Mouse (Mus musculus): ENCODE measurements around the gene Ube2k. TPM values are rescaled to one million over a fixed set of nuclear protein-coding genes. Genes with fewer than 3 reads are reported as not detected.
A peak's percentile ranks its signal among the peaks of the same experiment; 100 is the strongest.

Ube2k gene
- 142 and 152 TPM in 2 replicates for polyA plus RNA-seq (2016; fragmentation: Nextera tagmentation; extraction: Ambion mirVana)

DNA sequence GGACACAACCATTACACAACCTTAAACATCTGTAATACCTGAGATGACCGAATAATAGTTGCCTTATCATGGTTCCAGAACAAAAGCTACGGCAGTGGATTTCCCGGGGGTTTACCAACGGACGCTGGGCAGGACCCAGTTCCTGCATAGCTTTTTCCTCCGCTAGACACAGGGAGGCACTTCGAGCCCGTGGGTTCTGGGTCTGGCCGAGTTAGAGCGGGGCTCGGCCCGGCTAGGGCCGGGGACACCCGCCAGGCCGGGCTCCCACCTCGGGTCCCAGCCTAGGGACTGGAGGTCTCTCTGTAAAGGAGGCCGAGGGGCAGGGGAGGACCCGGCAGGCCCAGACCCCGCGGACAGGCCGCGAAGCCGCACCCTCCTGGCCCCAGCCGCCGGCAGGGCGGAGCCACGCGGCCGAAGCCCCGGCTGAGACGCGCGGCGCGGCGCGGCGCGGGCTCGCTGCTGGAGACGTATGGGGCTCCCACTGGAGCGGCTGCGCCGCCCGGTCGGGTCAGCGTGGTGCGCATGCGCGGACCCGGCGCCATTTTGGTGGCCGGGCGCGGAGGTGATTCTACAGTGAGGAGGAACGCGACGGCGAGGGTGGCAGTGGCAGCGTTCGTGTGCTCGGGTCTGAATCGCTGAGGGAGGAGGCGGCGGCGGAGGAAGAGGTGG lies at the start of gene Ube2k, which contains the start of gene Smim14:
Ube2k (plus strand) TSS at position 483 of the 669 bp plus-strand sequence.
Smim14 (minus strand) TSS at position 434 of the 669 bp plus-strand sequence.
- Histone ChIP-seq H3K4me1 (replicated peaks) (peaks cover 5% of the 10 kb centered on the region; the same call in 1 of the 2 replicates), H3K36me3 (no peaks in the 10 kb centered on the region), H3K27me3 (replicated peaks) (no peaks in the 10 kb centered on the region), H3K9me3 (replicated peaks) (no peaks in the 10 kb centered on the region), H3K4me3 (peak within 1 kb of the TSS; percentile 92), H3K27ac (ENCODE audit: poor library complexity, severe bottlenecking) (peak within 1 kb of the TSS; percentile 100), H3K4me2 (peak within 1 kb of the TSS; percentile 66), H3K9ac (peak within 1 kb of the TSS; percentile 98)
- under 1% methylated on average over 66 of the region's 66 CpGs for WGBS
- peak; percentile 97 for ATAC-seq (ENCODE audit: insufficient number of reproducible peaks, low FRiP score)

DNA sequence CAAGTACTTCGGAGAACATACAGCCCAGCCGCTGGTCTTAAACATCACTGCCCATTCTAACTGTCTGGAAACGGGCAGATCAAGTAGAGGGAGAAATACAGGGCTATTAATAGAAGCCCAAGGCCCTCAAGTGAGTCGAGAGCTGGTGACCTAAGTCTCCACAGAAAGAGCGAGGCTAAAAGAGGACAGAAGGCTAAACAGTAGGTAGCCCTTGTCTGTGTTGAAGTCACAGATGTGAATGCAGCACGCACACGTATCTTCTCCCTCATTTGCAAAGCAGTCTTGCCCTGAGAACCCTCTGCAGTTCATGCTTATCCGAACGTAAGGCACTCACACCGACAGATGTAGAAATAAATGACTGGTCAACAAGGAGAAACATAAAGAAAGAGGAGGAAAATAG lies 49.7 kb upstream of the Ube2k start:
- H3K4me2 ChIP-seq = peak overlapping the region; percentile 43
- no peak for ATAC-seq (ENCODE audit: insufficient number of reproducible peaks, low FRiP score)
- H3K27ac ChIP-seq (ENCODE audit: poor library complexity, severe bottlenecking) = peak overlapping the region; percentile 96
- no peak overlapping the region for H3K4me3 ChIP-seq
- no peaks in the 10 kb centered on the region for H3K27me3 ChIP-seq (replicated peaks)
- no peaks in the 10 kb centered on the region for H3K9me3 ChIP-seq (replicated peaks)
- 44% methylated on average over 10 of the region's 10 CpGs for WGBS
- H3K36me3 ChIP-seq = peaks cover 9% of the 10 kb centered on the region; the same call in 1 of the 2 replicates
- H3K4me1 ChIP-seq (replicated peaks) = peaks cover 51% of the 10 kb centered on the region
- peak overlapping the region; percentile 21; the same call in 1 of the 2 replicates for H3K9ac ChIP-seq

DNA sequence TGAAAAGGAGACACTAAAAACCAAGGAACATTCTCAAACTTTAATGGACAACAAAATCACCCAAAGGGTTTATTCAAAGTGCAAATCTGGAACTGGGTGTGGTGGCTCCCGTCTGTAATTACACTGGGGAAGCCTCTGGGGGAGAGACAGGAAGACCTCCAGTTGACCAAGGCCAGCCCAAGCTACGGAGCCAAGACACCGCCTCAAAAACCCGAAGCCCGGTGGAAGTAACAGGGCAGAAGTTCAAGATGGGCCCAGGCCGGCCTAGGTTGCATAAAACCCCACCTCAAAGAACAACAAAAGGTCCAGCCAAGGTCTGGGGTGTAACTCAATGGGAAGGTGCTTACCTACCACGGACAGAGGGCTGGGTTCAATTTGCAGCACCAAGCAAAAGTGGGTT lies 48.3 kb upstream of the Ube2k start:
- Histone ChIP-seq H3K27me3 (replicated peaks) (no peaks in the 10 kb centered on the region), H3K4me2 (no peak overlapping the region), H3K27ac (ENCODE audit: poor library complexity, severe bottlenecking) (no peak overlapping the region), H3K9me3 (replicated peaks) (no peaks in the 10 kb centered on the region), H3K36me3 (peaks cover 9% of the 10 kb centered on the region; the same call in 1 of the 2 replicates), H3K9ac (no peak overlapping the region), H3K4me3 (no peak overlapping the region), H3K4me1 (replicated peaks) (peaks cover 49% of the 10 kb centered on the region)
- 77% methylated on average over 7 of the region's 7 CpGs for WGBS
- ATAC-seq (ENCODE audit: insufficient number of reproducible peaks, low FRiP score) = no peak

DNA sequence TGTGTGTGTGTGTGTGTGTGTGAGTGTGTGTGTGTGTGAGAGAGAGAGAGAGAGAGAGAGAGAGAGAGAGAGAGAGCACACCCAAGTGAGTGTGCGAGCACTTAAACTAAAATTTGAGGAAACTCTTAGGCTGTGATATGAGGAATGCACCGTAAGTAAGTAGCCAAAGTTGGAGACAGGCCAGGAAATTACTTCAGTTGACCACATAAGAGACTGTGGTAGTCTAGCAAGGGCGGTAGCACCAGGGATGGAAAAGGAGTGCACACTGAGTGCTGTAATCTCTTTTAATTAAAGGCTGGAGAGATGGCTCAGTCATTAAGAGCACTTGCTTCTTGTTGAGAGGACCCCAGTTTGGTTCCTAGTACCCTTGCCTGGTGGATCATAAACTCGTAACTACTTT lies 47.2 kb upstream of the Ube2k start:
- Histone ChIP-seq H3K4me2 (0 out of 2 replicates have a peak overlapping the region, but pooled peaks have one; percentile 6), H3K36me3 (peaks cover 9% of the 10 kb centered on the region; the same call in 1 of the 2 replicates), H3K4me3 (no peak overlapping the region), H3K27ac (ENCODE audit: poor library complexity, severe bottlenecking) (peak overlapping the region; percentile 36), H3K9me3 (replicated peaks) (no peaks in the 10 kb centered on the region), H3K27me3 (replicated peaks) (no peaks in the 10 kb centered on the region), H3K4me1 (replicated peaks) (peaks cover 43% of the 10 kb centered on the region), H3K9ac (no peak overlapping the region)
- WGBS = 50% methylated on average over 4 of the region's 4 CpGs
- no peak for ATAC-seq (ENCODE audit: insufficient number of reproducible peaks, low FRiP score)

- Histone ChIP-seq H3K27me3 (replicated peaks) (no peaks in the 10 kb centered on the region), H3K4me1 (replicated peaks) (peaks cover 37% of the 10 kb centered on the region), H3K4me3 (peak overlapping the region; percentile 94), H3K9me3 (replicated peaks) (no peaks in the 10 kb centered on the region), H3K4me2 (peak overlapping the region; percentile 78), H3K27ac (ENCODE audit: poor library complexity, severe bottlenecking) (peak overlapping the region; percentile 99), H3K36me3 (peaks cover 9% of the 10 kb centered on the region; the same call in 1 of the 2 replicates), H3K9ac (peak overlapping the region; percentile 97)
- under 1% methylated on average over 55 of the region's 57 CpGs for WGBS
- peak; percentile 85 for ATAC-seq (ENCODE audit: insufficient number of reproducible peaks, low FRiP score)
Measured at GRCm38 (mm10) chr5:65491767-65492715, 45.0 kb upstream of the Ube2k start.

GRCm38 (mm10) chr5:65492716-65493531 lies 44.1 kb upstream of the Ube2k start, which contains the start of gene Gm43552:
TSS of gene Gm43552 (minus strand) at chr5:65492833.
- Histone ChIP-seq H3K27ac (ENCODE audit: poor library complexity, severe bottlenecking) (peak within 1 kb of the TSS; percentile 99), H3K4me1 (replicated peaks) (peaks cover 31% of the 10 kb centered on the region), H3K9me3 (replicated peaks) (no peaks in the 10 kb centered on the region), H3K4me3 (peak within 1 kb of the TSS; percentile 94), H3K36me3 (peaks cover 9% of the 10 kb centered on the region; the same call in 1 of the 2 replicates), H3K27me3 (replicated peaks) (no peaks in the 10 kb centered on the region), H3K4me2 (peak within 1 kb of the TSS; percentile 78), H3K9ac (peak within 1 kb of the TSS; percentile 97)
- WGBS = under 1% methylated on average over 67 of the region's 69 CpGs
- ATAC-seq (ENCODE audit: insufficient number of reproducible peaks, low FRiP score) = peak; percentile 95

GRCm38 (mm10) chr5:65500231-65500630 lies 36.8 kb upstream of the Ube2k start:
- WGBS = 72% methylated on average over 7 of the region's 7 CpGs

DNA sequence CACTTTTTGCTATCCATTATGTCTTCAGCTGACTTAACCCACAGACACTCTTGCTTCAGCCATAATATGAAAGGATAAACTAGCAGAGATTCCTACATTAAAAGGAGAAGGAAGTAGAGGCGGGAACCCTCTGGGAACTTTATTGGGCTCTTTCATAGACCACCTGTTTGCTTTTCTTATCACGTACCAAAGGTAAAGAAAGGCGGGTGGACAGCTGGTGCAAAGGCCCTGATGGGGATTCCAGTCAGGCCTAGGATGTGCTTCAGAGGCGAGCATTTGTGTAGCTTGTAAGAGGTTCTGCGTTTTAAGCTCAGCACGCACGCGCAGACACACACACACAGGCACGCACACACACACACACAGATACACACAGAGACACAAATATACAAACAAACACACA lies 35.6 kb upstream of the Ube2k start:
- Histone ChIP-seq H3K4me1 (replicated peaks) (no peaks in the 10 kb centered on the region), H3K9me3 (replicated peaks) (no peaks in the 10 kb centered on the region), H3K27ac (ENCODE audit: poor library complexity, severe bottlenecking) (no peak overlapping the region), H3K9ac (no peak overlapping the region), H3K36me3 (no peaks in the 10 kb centered on the region), H3K27me3 (replicated peaks) (no peaks in the 10 kb centered on the region), H3K4me3 (no peak overlapping the region), H3K4me2 (no peak overlapping the region)
- WGBS = 87% methylated on average over 9 of the region's 9 CpGs
- no peak for ATAC-seq (ENCODE audit: insufficient number of reproducible peaks, low FRiP score)

More at GRCm38 (mm10) chr5:65500231-65500630, 36.8 kb upstream of the Ube2k start:
- Histone ChIP-seq H3K9ac (no peak overlapping the region), H3K9me3 (replicated peaks) (no peaks in the 10 kb centered on the region), H3K27me3 (replicated peaks) (no peaks in the 10 kb centered on the region), H3K4me2 (no peak overlapping the region), H3K4me1 (replicated peaks) (no peaks in the 10 kb centered on the region), H3K36me3 (no peaks in the 10 kb centered on the region), H3K27ac (ENCODE audit: poor library complexity, severe bottlenecking) (no peak overlapping the region), H3K4me3 (no peak overlapping the region)
- no peak for ATAC-seq (ENCODE audit: insufficient number of reproducible peaks, low FRiP score)

DNA sequence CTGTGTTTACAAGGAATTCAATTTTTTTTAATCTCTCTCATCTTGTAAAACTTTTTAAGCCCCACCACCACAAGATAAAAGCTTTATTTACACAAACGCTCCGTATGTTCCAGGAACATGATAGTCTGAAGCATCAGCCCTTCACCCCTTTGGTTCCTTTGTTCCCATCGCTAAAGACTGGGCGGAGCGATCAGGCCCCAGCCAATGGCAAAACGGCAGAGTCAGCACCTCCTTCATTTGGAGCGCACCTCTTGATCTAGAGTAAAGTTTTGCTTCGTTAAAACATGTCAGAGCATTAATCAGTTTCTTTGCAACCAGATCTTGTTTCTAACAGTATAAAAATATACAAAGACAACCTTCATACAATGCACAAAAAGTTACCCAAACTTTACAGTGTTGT lies 31.2 kb upstream of the Ube2k start:
- no peak overlapping the region for H3K9ac ChIP-seq
- peak overlapping the region; percentile 55 for H3K4me2 ChIP-seq
- ATAC-seq (ENCODE audit: insufficient number of reproducible peaks, low FRiP score) = no peak
- H3K36me3 ChIP-seq = no peaks in the 10 kb centered on the region
- WGBS = 12% methylated on average over 8 of the region's 8 CpGs
- no peak overlapping the region for H3K4me3 ChIP-seq
- no peaks in the 10 kb centered on the region for H3K4me1 ChIP-seq (replicated peaks)
- H3K27ac ChIP-seq (ENCODE audit: poor library complexity, severe bottlenecking) = no peak overlapping the region
- no peaks in the 10 kb centered on the region for H3K27me3 ChIP-seq (replicated peaks)
- no peaks in the 10 kb centered on the region for H3K9me3 ChIP-seq (replicated peaks)

GRCm38 (mm10) chr5:65508395-65508794 lies 28.6 kb upstream of the Ube2k start:
- H3K27me3 ChIP-seq (replicated peaks) = no peaks in the 10 kb centered on the region
- WGBS = 72% methylated on average over 8 of the region's 8 CpGs
- H3K36me3 ChIP-seq = no peaks in the 10 kb centered on the region
- no peak overlapping the region for H3K4me3 ChIP-seq
- no peaks in the 10 kb centered on the region for H3K4me1 ChIP-seq (replicated peaks)
- no peak for ATAC-seq (ENCODE audit: insufficient number of reproducible peaks, low FRiP score)
- no peak overlapping the region for H3K4me2 ChIP-seq
- H3K27ac ChIP-seq (ENCODE audit: poor library complexity, severe bottlenecking) = no peak overlapping the region
- H3K9me3 ChIP-seq (replicated peaks) = no peaks in the 10 kb centered on the region
- H3K9ac ChIP-seq = no peak overlapping the region
